Mouse (Mus musculus): ENCODE measurements around the gene Tbx2. TPM values are rescaled to one million over a fixed set of nuclear protein-coding genes. Genes with fewer than 3 reads are reported as not detected.

Gene Tbx2
- total and polyA plus RNA-seq, 2 experiments from 2014 or later = 0.70 to 7.9 TPM

DNA sequence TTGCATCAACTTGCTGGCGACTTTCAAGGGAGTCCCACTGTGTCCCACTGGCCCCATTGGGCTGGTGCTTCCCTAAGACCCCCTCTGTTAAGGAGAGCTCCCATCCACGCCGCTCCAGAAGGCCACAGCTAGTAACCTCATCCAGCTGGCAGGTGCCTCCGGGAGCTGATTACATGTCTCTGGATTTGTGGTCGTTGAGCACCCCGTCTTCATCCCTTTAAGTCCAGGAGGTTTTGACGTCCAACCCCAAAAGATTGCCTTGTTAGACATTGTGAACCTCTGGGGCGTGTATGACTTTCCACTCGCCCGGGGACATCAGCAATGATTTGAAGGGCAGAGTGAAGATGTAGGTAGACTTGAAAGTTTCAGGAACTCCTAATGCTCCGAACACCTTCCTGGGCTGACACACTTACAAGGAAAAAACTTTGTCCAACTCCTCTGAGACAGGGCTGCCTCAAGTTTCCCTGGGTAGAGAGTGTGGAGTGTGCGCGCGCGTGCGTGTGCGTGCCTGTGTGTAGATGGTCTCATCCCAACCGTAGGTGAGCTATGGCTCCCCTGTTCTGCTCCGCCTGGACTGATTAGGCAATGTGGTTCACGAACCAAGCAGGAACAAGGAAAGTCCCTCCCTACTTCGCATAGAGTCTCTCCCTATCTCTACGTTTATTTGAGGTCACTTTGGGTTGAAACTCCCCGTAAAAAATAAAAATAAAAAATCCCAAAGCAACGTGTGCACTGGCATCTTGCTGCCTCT, 10.4 kb downstream of the Tbx2 start:
- Histone ChIP-seq H3K36me3 (ENCODE audit: insufficient read depth, low read length) (no peaks in the 10 kb centered on the region), H3K4me3 (ENCODE audit: low read length) (no peak overlapping the region), H3K27me3 (ENCODE audit: insufficient read depth, low read length) (peaks cover 62% of the 10 kb centered on the region), H3K27ac (no peak overlapping the region), H3K4me2 (ENCODE audit: low read depth, low read length) (peak overlapping the region; percentile 76), H3K4me1 (ENCODE audit: insufficient read depth, low read length) (0 out of 2 replicates have a peak, but pooled peaks cover 4% of the 10 kb centered on the region), H3K9me3 (ENCODE audit: low read length) (no peaks in the 10 kb centered on the region), H3K9ac (replicated peaks; ENCODE audit: low read length) (no peak overlapping the region)
- ATAC-seq (no peak), DNase-seq (ENCODE audit: low spot score) (no peak)
- TF ChIP-seq CTCF (IDR thresholded peaks at IDR 0.05; ENCODE audit: low read depth) = no peak
- WGBS = 5% methylated on average over 24 of the region's 24 CpGs

- H3K27ac ChIP-seq = no peak overlapping the region
- H3K9me3 ChIP-seq (ENCODE audit: low read length) = no peaks in the 10 kb centered on the region
- TF ChIP-seq CTCF (IDR thresholded peaks at IDR 0.05; ENCODE audit: low read depth) = peak; percentile 83
- WGBS = under 1% methylated on average over 18 of the region's 18 CpGs
- ATAC-seq = peak; percentile 58
- H3K27me3 ChIP-seq (ENCODE audit: insufficient read depth, low read length) = peaks cover 60% of the 10 kb centered on the region
- 0 out of 2 replicates have a peak, but pooled peaks cover 4% of the 10 kb centered on the region for H3K4me1 ChIP-seq (ENCODE audit: insufficient read depth, low read length)
- no peaks in the 10 kb centered on the region for H3K36me3 ChIP-seq (ENCODE audit: insufficient read depth, low read length)
- H3K9ac ChIP-seq (replicated peaks; ENCODE audit: low read length) = no peak overlapping the region; the same call in 1 of the 2 replicates
- DNase-seq (ENCODE audit: low spot score) = peak; percentile 72
- H3K4me2 ChIP-seq (ENCODE audit: low read depth, low read length) = peak overlapping the region; percentile 76
- H3K4me3 ChIP-seq (ENCODE audit: low read length) = peak overlapping the region; percentile 39
Observed at GRCm38 (mm10) chr11:85843347-85843692, 11.0 kb downstream of the Tbx2 start.

DNA sequence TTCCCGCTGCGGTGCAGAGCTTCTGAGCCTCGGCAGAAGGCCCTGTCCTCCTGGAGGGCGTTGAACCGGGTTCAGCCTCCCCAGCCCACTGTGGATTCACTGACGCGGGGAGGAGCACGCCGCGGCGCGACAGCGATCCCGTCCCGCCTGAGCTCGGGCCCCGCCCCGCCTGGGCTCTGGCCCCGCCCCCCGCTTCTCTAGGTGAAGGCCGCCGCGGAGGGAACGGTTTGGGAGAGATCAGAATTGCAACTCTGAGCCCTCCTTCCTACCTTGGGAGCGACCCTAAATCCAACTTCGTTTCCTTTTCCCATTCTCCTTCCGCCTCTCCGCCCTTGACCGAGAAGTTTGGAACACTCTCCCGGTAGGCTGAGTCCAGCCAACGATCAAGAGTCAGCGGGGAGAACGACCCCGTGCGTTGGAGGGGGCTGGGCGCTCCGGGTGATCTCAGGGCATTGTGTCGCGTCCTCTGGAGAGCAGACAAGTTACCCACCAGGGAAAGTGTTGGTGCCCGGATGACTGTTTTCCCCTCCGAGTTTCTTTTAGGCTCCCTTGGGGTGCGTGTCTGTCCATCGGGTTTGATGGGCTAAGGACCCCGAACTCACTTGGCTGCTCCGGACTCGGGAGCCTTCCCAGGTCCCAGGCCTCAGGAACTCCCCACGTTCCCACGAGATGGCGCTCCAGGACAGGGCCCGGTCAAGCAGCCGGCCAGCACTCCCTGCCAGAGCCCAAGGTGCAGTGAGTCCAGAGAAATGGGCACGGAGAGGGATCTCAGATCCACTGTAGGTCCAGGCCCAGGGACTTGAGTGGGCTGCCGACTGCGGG, 12.0 kb downstream of the Tbx2 start:
- H3K27ac ChIP-seq = no peak overlapping the region
- 0 out of 2 replicates have a peak, but pooled peaks cover 4% of the 10 kb centered on the region for H3K4me1 ChIP-seq (ENCODE audit: insufficient read depth, low read length)
- peak; percentile 88 for DNase-seq (ENCODE audit: low spot score)
- WGBS = under 1% methylated on average over 53 of the region's 54 CpGs
- peak; percentile 57; the same call in 1 of the 2 replicates for ATAC-seq
- no peaks in the 10 kb centered on the region for H3K36me3 ChIP-seq (ENCODE audit: insufficient read depth, low read length)
- peaks cover 49% of the 10 kb centered on the region for H3K27me3 ChIP-seq (ENCODE audit: insufficient read depth, low read length)
- peak; percentile 93 for TF ChIP-seq CTCF (IDR thresholded peaks at IDR 0.05; ENCODE audit: low read depth)
- H3K9ac ChIP-seq (replicated peaks; ENCODE audit: low read length) = no peak overlapping the region; the same call in 1 of the 2 replicates
- H3K9me3 ChIP-seq (ENCODE audit: low read length) = no peaks in the 10 kb centered on the region
- peak overlapping the region; percentile 39 for H3K4me3 ChIP-seq (ENCODE audit: low read length)
- H3K4me2 ChIP-seq (ENCODE audit: low read depth, low read length) = peak overlapping the region; percentile 76

DNA sequence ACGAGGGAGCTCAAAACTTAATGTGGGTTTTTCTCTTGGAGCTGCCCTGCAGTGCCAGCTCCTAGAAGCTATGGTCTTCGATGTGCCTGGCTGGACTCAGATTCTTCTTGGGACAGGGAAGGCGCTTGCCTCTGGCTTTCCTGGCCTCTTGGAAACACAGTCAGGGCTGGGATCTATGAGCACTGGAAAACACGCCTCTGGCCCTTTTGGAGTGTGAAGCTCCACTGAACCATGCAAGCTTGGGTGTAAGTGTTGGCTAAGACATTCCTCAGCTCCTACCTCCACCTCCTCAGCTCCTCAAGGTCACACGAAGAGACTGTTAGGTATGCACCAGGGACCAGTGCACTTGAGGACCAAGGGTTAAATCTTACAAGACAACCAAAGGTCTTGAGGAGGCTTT, 12.6 kb downstream of the Tbx2 start:
- no peaks in the 10 kb centered on the region for H3K9me3 ChIP-seq (ENCODE audit: low read length)
- 32% methylated on average over 5 of the region's 5 CpGs for WGBS
- TF ChIP-seq CTCF (IDR thresholded peaks at IDR 0.05; ENCODE audit: low read depth) = no peak
- peaks cover 43% of the 10 kb centered on the region for H3K27me3 ChIP-seq (ENCODE audit: insufficient read depth, low read length)
- H3K4me3 ChIP-seq (ENCODE audit: low read length) = no peak overlapping the region
- H3K36me3 ChIP-seq (ENCODE audit: insufficient read depth, low read length) = no peaks in the 10 kb centered on the region
- 0 out of 2 replicates have a peak, but pooled peaks cover 4% of the 10 kb centered on the region for H3K4me1 ChIP-seq (ENCODE audit: insufficient read depth, low read length)
- no peak overlapping the region for H3K27ac ChIP-seq
- H3K9ac ChIP-seq (replicated peaks; ENCODE audit: low read length) = no peak overlapping the region
- no peak overlapping the region for H3K4me2 ChIP-seq (ENCODE audit: low read depth, low read length)
- DNase-seq (ENCODE audit: low spot score) (no peak), ATAC-seq (no peak)

DNA sequence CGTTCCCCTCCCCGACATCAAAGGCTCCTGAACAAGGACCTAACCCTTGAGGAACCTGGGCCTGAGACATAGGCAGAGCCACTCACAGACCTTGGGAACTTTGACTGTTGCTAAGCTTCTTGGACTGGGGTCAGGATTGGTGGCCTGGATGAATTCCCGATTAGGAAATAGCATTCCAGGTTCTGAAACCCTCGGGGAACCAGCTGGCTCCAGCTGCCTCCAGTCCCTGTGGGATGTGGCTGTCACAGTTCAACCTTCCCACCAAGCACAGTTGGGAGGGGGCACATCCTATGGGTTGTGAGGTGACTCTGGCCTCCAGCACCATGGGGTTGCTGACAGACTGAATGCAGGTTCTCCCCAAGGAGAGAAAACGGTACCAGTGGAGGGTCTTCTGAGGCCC, 13.6 kb downstream of the Tbx2 start:
- Histone ChIP-seq H3K4me2 (ENCODE audit: low read depth, low read length) (no peak overlapping the region), H3K27me3 (ENCODE audit: insufficient read depth, low read length) (peaks cover 34% of the 10 kb centered on the region), H3K4me1 (ENCODE audit: insufficient read depth, low read length) (0 out of 2 replicates have a peak, but pooled peaks cover 4% of the 10 kb centered on the region), H3K9ac (replicated peaks; ENCODE audit: low read length) (no peak overlapping the region), H3K9me3 (ENCODE audit: low read length) (no peaks in the 10 kb centered on the region), H3K36me3 (ENCODE audit: insufficient read depth, low read length) (no peaks in the 10 kb centered on the region), H3K4me3 (ENCODE audit: low read length) (no peak overlapping the region), H3K27ac (no peak overlapping the region)
- DNase-seq (ENCODE audit: low spot score) (no peak), ATAC-seq (no peak)
- 45% methylated on average over 5 of the region's 5 CpGs for WGBS
- TF ChIP-seq CTCF (IDR thresholded peaks at IDR 0.05; ENCODE audit: low read depth) = no peak

GRCm38 (mm10) chr11:85846509-85846908, 14.2 kb downstream of the Tbx2 start:
- Histone ChIP-seq H3K36me3 (ENCODE audit: insufficient read depth, low read length) (no peaks in the 10 kb centered on the region), H3K9ac (replicated peaks; ENCODE audit: low read length) (no peak overlapping the region), H3K9me3 (ENCODE audit: low read length) (no peaks in the 10 kb centered on the region), H3K4me3 (ENCODE audit: low read length) (no peak overlapping the region), H3K4me1 (ENCODE audit: insufficient read depth, low read length) (0 out of 2 replicates have a peak, but pooled peaks cover 4% of the 10 kb centered on the region), H3K27me3 (ENCODE audit: insufficient read depth, low read length) (peaks cover 29% of the 10 kb centered on the region), H3K4me2 (ENCODE audit: low read depth, low read length) (no peak overlapping the region), H3K27ac (no peak overlapping the region)
- DNase-seq (ENCODE audit: low spot score) = no peak
- no peak for ATAC-seq
- 53% methylated on average over 4 of the region's 4 CpGs for WGBS
- no peak for TF ChIP-seq CTCF (IDR thresholded peaks at IDR 0.05; ENCODE audit: low read depth)
